Comparison of ENCODE assay signal across 8 mouse cellular contexts in the genomic region with DNA sequence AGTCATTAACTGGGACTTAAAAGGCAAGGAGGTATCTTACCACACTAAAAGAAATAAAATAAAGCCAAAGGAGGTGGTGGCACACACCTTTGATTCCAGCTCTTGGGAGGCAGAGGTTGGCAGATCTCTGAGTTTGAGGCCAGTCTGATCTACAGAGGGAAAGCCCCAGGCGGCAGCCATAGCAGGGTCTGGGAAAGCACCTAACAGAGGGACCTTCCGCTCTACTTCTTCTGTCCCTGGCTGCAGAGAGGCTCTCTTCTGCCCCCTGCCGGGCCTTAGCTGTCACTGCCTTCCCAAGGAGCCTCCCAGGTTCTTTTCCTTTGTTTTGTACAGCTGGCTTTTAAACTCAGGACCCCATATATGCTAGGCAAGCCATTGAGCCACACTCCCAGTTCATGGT. TPM values are rescaled to one million over a fixed set of nuclear protein-coding genes. Genes with fewer than 3 reads are reported as not detected.
DNase-seq lines count a peak whose midpoint lies in the region; ATAC-seq and TF ChIP-seq lines count a peak whose summit lies in the region.

No protein-coding gene starts in this region.

- H3K27me3 ChIP-seq in midbrain, embryonic 10.5 days (ENCODE audit: low read depth, poor library complexity, severe bottlenecking), result no peaks in the 10 kb centered on the region
- H3K27me3 ChIP-seq in midbrain, embryonic 16.5 days (ENCODE audit: control insufficient read depth, insufficient read depth, low read depth, low read length), result no peaks in the 10 kb centered on the region
- no peaks in the 10 kb centered on the region for H3K27me3 ChIP-seq in forebrain, embryonic 14.5 days (replicated peaks; ENCODE audit: control insufficient read depth, insufficient read depth, low read length)

- no peaks in the 10 kb centered on the region for H3K4me1 ChIP-seq in midbrain, embryonic 10.5 days
- no peaks in the 10 kb centered on the region for H3K4me1 ChIP-seq in midbrain, embryonic 16.5 days (ENCODE audit: control insufficient read depth, insufficient read depth, low read length)
- no peaks in the 10 kb centered on the region for H3K4me1 ChIP-seq in forebrain, embryonic 14.5 days (ENCODE audit: control insufficient read depth, insufficient read depth, low read length)

- H3K9me3 ChIP-seq in midbrain, embryonic 10.5 days (replicated peaks), result peaks cover 9% of the 10 kb centered on the region; the same call in 1 of the 2 replicates
- H3K9me3 ChIP-seq in midbrain, embryonic 16.5 days (replicated peaks; ENCODE audit: control insufficient read depth, low read length, poor library complexity, severe bottlenecking), result no peaks in the 10 kb centered on the region; the same call in 1 of the 2 replicates
- H3K9me3 ChIP-seq in forebrain, embryonic 14.5 days (replicated peaks; ENCODE audit: control insufficient read depth, low read length), result no peaks in the 10 kb centered on the region

- H3K36me3 ChIP-seq in midbrain, embryonic 10.5 days, result no peaks in the 10 kb centered on the region
- no peaks in the 10 kb centered on the region for H3K36me3 ChIP-seq in midbrain, embryonic 16.5 days (ENCODE audit: control insufficient read depth, insufficient read depth, low read length)
- no peaks in the 10 kb centered on the region for H3K36me3 ChIP-seq in forebrain, embryonic 14.5 days (ENCODE audit: control insufficient read depth, insufficient read depth, low read length)

- peak; percentile 99 for TF ChIP-seq CTCF in layer of hippocampus, adult 2 months (conservative IDR thresholded peaks at IDR 0.05)

- 4% methylated on average over 3 of the region's 3 CpGs for WGBS in midbrain, embryonic 10.5 days
- 0% methylated on average over 3 of the region's 3 CpGs for WGBS in midbrain, embryonic 16.5 days
- 3% methylated on average over 3 of the region's 3 CpGs for WGBS in forebrain, embryonic 14.5 days

- no peak for ATAC-seq in midbrain, embryonic 16.5 days
- ATAC-seq in forebrain, embryonic 14.5 days, result peak; percentile 55; the same call in 1 of the 2 replicates

- no peak overlapping the region for H3K4me3 ChIP-seq in midbrain, embryonic 10.5 days
- H3K4me3 ChIP-seq in midbrain, embryonic 16.5 days (ENCODE audit: low read depth, low read length), result no peak overlapping the region
- no peak overlapping the region for H3K4me3 ChIP-seq in forebrain, embryonic 14.5 days (ENCODE audit: low read depth, low read length)
- H3K4me3 ChIP-seq in layer of hippocampus, adult 2 months, result no peak overlapping the region

- H3K9ac ChIP-seq in midbrain, embryonic 16.5 days (ENCODE audit: low read depth, low read length), result no peak overlapping the region
- no peak overlapping the region for H3K9ac ChIP-seq in forebrain, embryonic 14.5 days (ENCODE audit: low read length)

- no peak overlapping the region for H3K4me2 ChIP-seq in midbrain, embryonic 16.5 days (ENCODE audit: low read length)
- no peak overlapping the region for H3K4me2 ChIP-seq in forebrain, embryonic 14.5 days (ENCODE audit: low read length)

- peak overlapping the region; percentile 47; the same call in 1 of the 2 replicates for H3K27ac ChIP-seq in midbrain, embryonic 10.5 days (replicated peaks)
- no peak overlapping the region for H3K27ac ChIP-seq in midbrain, embryonic 16.5 days (ENCODE audit: low read length)
- no peak overlapping the region for H3K27ac ChIP-seq in forebrain, embryonic 14.5 days (ENCODE audit: low read depth, low read length)
- no peak overlapping the region for H3K27ac ChIP-seq in layer of hippocampus, adult 2 months

- DNase-seq in midbrain, embryonic 10.5 days (ENCODE audit: low spot score), result peak; percentile 75
- DNase-seq in c-Kit-positive CD71-positive TER-119-positive erythroid progenitor cells, embryonic 14.5 days (ENCODE audit: low spot score), result peak; percentile 62
- DNase-seq in forebrain, embryonic 14.5 days (ENCODE audit: low spot score), result peak; percentile 75
- peak; percentile 76 for DNase-seq in heart, postnatal 4 days
- DNase-seq in layer of hippocampus, adult 2 months (ENCODE audit: low spot score in 2 of 2), result peak; percentile 26 to 51
- peak; percentile 59 for DNase-seq in lung, postnatal 25 days (ENCODE audit: low spot score)
- peak; percentile 44 for DNase-seq in right cerebral cortex, postnatal 4 days

RNA-seq across cellular contexts. Expression of a gene that starts 40.4 kb away (rescaled TPM):
- polyA plus RNA-seq in midbrain, embryonic 10.5 days (2016; fragmentation: Nextera tagmentation; extraction: Ambion mirVana), result 0.05 TPM in 1 of 2 replicates, not detected in the other
- 0.07 TPM in 1 of 2 replicates, not detected in the other for polyA plus RNA-seq in midbrain, embryonic 16.5 days (2015; fragmentation: Nextera tagmentation; extraction: Ambion mirVana)
- polyA plus RNA-seq in forebrain, embryonic 14.5 days (2014; fragmentation: Nextera tagmentation; extraction: Ambion mirVana), result not detected in 2 replicates
- under 1 TPM in 1 of 2 experiments, not detected in 1; 0.33 TPM for total RNA-seq in heart, postnatal 4 days (2021)
- not detected for total RNA-seq in layer of hippocampus, adult 2 months (2021)

RNA-seq across cellular contexts. Expression of a gene that starts 58.4 kb away (rescaled TPM):
- polyA plus RNA-seq in midbrain, embryonic 10.5 days (2016; fragmentation: Nextera tagmentation; extraction: Ambion mirVana), result 1.8 and 2.2 TPM in 2 replicates
- polyA plus RNA-seq in midbrain, embryonic 16.5 days (2015; fragmentation: Nextera tagmentation; extraction: Ambion mirVana), result 1.6 and 2.3 TPM in 2 replicates
- polyA plus RNA-seq in forebrain, embryonic 14.5 days (2014; fragmentation: Nextera tagmentation; extraction: Ambion mirVana), result 1.5 and 1.7 TPM in 2 replicates
- 10 to 100 TPM; 15.3 to 17.0 TPM for total RNA-seq in heart, postnatal 4 days (2021)
- total RNA-seq in layer of hippocampus, adult 2 months (2021), result 1 to 10 TPM; 7.2 to 8.4 TPM
